Mouse (Mus musculus) fat pad, adult 2 months (tissue): ENCODE data around the gene Angptl6.

Experiments
- DNase-seq: peaks from one replicate; pipeline ENCODE4 v3.0.0-alpha.2; 2011; ENCODE audit warnings: low read depth, low spot score; ENCODE audit errors: extremely low read depth

The Angptl6 gene

DNA sequence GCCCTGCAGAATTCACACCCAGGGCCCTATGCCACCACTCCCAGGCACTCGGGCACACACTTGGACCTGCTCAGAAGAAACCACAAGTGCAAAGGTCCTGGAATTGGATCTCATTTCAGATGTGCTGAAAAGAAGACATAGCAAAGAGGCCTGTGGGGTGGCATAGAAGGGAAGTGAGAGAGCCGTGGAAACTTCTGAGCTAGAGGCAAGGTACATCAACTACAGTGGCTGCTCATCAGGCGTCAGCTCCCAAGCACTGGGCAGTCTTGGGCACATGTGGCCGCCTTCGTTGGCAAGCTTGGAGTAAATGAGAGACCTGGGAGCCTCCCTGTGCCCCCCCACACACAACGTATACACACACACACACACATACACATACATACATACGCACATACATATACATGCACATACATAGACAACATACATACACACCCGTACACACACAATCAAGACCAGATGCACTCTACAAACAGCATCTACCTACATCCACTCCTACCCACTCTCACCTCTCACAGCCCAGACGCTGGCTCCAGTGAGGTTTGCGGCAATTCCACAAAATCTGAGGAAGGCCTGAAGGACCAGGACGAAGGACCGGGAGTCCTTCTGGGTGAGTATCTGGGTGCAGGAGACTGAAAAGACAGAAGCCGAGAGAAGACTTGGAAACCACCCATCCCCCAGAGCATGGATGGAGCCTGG, at the start of gene Angptl6:
Angptl6 (minus strand) TSS at position 631 of the 696 bp plus-strand sequence.
- DNase-seq = no peak

DNA sequence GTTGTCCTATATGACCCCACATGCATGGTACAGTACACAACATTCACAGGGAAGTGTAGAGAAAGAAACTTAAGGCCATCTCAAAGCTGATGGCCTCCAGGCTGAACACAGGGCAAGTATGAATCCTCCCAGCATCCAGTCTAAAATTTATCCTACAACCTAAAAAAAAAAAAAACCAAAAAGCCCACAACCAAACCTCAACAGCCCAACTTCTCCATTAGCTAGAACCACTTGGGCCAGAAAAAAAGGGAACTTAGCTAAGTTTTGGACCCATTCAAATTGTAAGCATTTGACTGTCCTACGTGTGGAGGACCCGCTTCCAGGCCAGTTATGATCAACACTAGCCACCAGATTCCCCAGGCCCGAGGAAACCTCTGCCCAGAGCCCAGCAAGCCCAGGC, 43.7 kb upstream of the Angptl6 start:
- DNase-seq = no peak

DNA sequence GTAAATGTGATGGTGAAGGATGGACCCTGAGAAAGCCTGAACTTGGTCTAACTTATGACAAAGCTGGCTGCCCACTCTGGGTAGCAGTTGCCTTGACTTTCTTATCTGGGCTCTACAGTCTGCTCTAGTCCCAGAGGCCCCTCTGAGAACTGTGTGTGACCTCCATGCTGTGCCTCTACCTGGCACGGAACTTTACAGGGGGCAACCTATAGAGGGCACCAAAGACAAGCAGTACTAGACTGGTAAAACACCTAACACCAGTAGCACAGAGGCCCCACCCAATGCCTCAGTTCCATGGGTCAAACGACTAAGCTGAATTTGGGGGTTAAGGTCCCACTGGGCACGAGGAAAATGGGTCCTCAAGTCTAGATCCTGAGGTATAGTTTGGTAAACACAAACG, 36.6 kb upstream of the Angptl6 start:
- no peak for DNase-seq

DNA sequence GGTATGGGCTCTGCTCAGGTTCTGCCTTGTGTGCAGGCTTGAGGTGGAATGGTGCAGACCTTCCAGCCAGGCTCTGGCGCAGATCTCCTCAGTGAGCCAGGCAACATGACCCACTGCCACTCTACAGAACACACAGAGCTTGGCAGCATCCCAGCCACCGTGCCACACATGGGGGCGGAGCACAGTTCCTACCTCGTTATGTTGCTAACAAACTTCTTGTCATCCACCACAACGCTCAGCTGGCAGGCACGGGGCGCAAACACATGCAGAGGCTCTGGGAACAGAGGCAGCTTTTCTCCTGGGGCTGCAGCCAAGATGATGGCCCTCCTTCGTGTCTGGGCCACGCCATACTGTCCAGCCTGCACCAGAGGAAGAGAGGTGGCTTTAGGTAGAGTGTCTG, 30.4 kb upstream of the Angptl6 start:
- no peak for DNase-seq

DNA sequence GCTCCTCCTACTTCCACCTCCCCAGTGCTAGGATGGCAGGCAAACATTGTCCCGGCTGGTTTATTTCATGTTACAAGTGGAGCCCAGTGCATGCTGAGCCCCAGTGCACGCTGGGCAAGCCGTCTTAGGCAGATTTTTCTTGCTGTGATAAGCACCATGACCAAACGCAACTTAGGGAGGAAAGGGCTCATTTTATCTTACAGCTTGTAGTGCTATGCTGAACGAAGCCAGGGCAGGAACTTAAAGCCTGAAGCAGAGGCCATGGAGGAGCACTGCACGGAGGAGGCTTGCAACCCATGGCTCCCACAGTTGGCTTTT, 22.6 kb upstream of the Angptl6 start:
- DNase-seq = no peak

DNA sequence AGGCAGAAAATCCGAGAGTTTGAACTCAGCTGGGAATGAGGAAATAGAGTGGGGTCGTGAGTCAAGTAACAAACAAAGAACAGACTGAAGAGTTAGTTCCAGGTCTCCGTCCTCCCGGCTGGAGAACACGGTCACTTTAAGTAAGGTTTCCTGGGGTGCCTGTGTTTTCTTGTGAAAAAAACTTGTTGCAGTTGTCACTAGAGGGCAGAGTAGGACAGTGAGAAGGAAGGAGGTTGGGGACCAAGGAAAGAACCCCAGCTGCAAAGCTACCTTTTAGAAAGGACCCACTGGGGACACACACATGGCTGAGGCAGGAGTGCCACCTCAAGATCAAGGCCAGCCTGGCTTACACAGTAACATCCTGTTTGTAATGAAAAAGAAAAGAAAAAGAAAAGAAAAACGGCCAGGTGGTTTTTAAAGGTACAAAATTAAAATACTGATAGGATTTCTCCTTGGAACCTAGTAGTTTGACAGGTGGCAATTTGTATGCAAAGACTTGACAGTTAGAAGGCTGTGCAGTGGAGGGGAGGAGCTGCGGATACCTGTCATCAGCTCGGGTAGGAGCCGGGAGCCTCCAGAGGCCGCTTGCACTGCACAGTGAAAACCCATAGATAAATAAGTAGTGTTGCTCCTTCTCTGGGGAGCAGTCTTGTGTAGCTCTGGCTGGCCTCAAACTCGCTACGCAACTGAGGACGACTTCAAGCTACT, 22.1 kb upstream of the Angptl6 start:
- DNase-seq = no peak

DNA sequence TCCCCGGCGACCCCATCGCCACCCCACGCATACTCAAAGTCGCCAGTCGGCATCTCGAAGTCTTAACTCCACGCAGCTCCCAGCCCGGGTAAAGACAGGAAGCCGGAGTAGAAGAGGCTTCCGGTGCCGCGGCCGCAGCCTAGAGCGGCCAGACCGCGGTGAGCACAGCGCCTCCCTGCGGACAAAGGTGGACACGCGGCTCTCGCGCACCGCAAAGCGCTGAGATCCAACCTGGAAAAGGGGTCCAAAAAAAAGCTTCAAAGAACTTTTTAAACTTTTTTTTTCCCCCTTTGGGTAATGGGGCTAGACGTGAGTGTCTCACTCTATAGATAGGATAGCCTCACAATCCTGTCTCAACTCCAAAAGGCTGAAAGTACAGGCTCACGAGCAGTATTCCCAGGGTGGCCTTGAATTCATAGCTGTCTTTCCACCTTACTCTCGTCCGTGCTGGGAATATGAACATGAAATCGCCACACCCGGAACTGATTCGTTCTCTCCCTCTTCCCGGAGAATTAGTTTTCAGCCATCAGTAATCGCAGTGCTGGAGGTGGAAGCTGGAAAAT, 19.1 kb upstream of the Angptl6 start, which contains the start of gene Eif3g:
Eif3g (minus strand) TSS at position 113 of the 563 bp plus-strand sequence.
- peak; percentile 39 for DNase-seq

DNA sequence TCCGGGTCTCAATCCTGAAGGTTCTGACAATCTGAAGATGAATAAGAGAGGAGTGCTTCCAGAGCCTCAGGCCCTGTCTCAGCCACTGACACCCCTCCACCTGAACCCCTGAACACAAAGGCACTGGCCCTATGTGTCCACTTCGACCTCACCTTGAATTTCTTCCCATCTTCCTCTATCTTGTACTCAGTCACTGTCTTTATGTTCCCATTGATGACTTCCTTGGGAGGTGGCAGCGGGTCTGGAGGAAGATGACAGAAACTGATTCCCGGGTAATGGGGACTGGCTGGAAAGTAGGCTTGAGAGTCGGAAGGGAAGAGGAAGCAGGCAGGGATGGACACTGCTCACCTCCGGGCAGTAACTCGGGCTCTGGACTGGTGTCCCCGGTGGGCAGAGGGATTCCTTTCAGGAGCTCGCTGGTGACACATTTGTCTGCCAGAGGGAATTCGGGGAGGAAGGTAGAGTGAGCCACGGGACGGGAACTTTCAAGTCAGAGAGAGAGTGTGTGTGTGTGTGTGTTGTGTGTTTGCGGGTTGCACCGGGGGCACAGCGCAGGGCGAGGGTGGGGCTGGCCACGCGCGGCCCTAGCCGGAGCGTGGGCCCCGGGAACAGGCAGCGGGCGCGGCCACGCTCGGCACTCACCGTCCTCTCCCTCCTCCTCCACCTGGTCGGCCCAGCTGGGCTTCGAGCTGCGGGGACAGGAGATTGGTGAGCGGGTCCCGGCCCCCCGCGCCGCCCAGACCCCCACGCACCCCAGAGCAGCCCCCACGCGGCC, 18.4 kb upstream of the Angptl6 start:
- no peak for DNase-seq

DNA sequence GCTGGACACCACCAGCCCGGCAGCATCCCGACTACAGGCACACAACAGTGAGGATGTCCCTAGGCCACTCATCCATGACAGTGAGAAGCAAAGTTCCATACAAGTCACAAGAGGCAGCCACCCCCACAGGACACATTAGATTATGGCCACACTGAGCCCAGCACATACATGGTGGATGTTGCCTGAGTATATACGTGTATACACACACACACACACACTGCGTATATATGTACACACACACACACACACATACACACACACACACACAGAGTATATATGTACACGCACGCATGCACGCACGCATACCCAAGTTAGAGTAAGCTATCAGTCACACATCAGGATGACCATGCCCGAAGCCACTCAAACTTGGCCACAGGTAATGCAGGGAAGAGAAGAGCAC, 15.9 kb upstream of the Angptl6 start:
- no peak for DNase-seq

DNA sequence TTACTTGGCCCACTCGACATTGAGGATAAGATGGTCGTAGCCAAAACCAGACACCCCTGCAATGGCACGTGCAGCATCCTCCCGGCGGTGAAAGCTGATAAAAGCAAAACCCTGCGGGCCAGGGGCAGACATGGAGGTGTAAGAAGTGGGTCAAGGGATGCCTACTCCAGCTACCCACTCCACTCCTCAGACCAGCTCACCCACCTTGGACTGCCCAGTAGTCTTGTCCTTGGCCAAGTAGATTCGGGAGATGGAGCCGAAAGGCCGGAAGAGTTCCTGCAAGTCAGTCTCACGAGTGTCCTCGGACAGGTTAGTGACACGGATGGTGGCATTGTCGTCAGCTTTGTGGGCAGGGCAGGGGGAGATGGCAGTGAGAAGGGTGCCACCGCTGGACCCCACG, 15.1 kb upstream of the Angptl6 start:
- DNase-seq = no peak

DNA sequence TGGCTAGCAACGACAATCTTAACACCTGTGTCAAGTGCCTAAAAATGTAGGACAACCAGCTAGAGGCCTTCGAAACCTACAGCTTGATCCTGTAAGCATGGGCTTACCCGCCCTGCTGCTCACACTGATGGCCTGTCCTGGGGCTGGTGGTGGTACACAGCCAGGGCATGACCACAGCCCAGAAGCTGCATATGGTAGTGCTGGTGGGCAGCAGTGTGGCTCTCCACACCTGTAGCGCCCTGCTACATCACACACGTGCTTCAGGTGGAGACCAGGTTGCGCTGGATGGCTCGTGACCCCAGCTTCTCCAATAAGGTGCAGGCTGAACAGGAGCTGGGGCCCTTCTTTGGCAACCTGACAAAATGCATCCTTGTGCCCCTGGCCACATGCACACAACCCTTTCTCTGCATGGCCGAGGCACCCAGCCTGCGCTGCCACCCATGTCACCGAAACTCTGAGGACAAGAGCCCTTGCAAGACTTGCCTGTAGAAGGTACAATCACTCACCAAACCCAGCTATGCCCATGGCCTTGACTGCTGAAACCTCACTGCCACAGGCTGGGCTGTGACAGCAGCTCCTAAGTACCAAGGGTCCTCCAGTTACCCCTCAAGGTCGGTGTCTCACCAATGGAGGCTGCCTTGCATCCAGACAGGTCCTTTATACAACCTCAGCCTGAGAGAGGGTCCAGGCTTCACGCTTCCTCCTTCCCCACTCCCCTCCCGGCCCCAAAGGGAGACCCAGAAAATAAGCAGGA, 14.2 kb upstream of the Angptl6 start:
- no peak for DNase-seq

DNA sequence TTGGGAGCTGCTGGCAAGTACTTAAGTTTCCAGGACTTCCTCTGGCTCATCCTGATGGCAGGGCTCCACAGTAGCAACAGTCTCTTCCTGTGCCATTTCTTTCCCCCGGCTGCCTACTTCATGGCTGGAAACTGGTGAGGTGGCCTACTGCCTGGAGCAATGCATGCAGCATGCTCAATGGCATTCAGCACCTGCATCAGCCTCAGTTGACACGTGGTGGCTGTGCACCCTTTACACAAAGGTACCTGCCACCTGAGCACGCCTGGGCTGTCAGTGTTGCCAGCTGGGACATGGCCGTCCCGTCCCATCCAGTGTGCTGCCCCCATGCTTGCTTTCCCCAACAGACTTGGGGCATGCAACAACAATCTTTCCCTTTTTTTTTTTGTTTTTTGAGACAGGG, 13.5 kb upstream of the Angptl6 start:
- DNase-seq = no peak

DNA sequence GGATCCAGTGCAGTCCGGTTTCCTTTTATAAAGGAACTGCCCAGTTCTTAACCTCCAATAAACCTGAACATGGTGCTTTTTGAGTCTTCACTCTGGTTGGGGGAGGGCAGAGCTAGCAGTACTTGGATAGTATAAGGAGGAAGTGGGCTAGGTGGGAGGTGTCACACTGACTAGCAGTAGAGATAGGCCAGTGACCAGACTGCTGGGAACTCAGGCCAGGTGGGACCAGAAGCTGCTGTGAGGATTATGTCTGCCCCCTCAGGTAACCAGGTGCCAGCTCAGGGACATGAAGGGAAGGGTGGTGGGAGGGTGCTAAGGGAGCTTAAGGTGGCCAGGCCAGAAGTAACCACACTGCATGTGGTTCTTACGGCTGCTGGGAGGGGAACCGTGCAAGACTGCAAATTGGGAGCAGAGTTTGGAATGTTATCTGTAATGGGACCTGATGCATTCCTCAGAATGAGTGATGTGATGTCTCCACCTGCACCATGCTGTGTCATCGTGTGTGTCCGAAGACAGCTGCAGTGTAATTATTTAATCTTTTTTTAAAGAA, 12.7 kb upstream of the Angptl6 start:
- no peak for DNase-seq

DNA sequence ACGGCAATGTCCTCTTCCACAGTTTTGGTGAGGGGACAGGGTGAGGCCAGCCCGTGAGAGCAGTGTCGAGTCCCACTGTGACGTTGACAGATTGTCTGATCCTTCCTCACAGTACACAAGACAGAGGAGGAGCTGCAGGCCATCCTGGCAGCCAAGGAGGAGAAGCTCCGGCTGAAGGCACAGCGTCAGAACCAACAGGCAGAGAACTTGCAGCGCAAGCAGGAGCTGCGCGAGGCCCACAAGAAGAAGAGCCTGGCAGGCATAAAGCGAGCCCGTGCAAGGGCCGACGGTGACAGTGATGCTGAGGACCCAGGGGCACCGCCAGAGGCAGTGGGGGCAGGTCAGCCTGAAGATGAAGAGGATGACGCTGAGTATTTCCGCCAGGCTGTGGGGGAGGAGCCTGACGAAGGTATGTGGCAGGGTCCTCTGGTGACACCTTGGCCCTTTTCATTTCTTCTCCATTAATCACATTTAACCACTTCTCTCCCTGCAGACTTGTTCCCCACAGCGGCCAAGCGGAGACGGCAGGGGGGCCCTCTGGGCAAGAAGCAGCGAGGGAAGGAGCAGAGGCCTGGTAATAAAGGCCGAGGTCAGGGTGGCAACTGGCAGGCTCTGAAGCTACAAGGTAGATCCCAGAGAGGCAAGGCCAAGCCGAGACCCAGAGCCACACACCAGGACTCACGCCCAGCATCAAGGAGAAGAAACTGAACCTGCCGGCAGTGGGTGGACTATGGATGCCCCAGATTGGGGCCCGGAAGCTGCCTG, 12.0 kb upstream of the Angptl6 start:
- DNase-seq = no peak

DNA sequence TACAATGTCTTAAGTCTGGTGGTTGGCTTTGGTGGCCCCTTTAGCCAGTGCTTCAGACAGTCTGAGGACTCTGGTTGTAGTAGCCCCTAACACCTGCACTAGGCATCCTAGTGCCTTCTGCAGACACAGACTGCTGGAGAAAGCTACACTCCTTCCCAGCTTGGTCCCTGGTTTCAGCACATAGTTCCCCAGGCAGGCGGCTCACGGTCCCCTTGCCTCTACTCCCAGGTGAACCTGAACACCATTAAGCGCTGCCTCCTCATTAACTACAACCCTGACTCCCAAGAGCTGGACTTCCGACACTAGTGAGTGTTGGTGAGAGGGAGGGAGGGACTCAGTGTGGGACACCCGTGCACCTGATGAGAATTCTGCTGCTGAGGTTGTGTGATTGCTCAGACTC, 10.9 kb upstream of the Angptl6 start:
- no peak for DNase-seq

DNA sequence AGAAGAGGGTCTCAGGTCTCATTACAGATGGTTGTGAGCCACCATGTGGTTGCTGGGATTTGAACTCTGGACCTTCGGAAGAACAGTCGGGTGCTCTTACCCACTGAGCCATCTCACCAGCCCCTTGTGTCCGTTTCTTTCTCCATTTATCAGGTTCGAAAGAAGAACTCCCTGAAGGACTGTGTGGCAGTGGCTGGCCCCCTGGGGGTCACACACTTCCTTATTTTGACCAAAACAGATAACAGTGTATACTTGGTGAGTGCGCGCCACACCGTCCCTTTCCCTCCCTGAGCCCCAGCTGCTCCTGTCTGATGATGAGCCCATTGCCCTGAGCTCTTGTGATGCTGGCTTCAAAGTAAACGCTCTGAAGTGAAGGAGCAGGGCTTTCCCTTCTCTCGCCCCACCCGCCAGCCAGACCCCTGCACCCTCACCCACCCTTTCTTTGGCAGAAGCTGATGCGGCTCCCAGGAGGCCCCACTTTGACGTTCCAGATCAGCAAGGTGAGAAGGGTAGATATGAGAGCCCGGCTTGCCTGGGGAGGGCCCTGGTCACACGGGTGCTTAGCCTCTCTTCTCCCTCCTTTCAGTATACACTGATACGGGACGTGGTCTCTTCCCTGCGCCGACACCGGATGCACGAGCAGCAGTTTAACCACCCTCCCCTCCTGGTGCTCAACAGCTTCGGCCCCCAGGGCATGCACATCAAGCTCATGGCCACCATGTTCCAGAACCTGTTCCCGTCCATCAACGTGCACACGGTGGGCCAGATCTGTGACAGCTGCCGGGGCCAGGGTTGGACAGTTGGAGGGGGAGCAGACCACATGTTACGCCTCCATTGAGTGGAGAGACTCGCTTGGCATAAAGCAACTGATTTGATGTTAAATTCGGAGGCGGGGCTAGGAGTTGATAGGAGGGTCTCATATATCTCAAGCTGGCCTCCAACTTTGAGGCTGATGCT, 9.9 kb upstream of the Angptl6 start:
- DNase-seq = no peak

DNA sequence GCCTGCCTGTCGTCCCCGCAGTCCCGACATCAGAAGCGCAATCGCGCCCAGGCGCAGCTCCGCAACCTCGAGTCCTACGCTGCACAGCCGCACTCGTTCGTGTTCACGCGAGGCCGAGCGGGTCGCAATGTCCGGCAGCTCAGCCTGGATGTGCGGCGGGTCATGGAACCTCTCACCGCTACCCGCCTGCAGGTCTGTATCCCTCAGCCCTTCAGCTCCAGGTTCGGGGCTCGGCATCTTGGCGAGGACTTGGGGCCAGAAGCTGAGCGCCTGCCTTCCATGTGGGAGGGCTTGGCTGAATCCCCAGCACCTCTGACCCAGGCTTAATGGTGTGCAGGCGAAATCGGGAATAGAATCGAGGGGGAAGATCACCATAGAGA, 8.8 kb upstream of the Angptl6 start:
- no peak for DNase-seq

DNA sequence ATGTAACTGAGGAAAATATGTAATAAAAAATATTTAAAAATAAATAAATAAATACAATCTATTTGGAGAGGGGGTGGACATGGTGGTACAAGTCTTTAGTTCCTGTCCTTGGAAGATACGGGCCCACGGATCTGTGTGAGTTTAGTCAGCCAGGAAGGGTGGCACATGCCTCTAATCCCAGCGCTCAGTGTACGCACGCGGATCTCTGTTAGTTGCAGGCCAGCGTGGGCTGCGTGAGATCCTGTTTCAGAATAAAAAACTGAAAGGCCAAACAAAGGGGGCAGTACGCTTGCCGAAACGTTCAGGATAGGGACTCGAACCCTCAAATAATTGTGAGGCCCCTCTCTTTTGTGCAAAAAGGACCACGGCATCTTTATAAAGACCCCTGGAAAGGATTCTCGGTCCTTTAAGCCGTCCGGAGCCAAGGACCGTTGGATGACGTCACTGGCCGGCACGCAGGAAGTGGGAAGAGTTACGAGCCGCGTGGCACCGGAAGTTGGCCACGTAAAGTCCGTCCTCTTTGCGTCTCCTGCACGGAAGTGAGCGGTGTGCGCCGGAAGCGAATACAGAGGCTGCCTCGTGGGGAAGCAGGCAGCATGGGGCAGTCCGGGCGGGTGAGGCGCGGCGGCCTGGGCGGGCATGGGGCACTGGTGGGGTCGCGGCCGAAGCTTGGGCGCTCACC, 8.3 kb upstream of the Angptl6 start, which contains the start of gene Ppan:
Ppan (plus strand) TSS at position 472 of the 682 bp plus-strand sequence.
- peak; percentile 69 for DNase-seq
